Mouse (Mus musculus): Measurements from ENCODE around the gene Plcg1. TPM values are rescaled to one million over a fixed set of nuclear protein-coding genes. Genes with fewer than 3 reads are reported as not detected.

The Plcg1 gene
- polyA plus RNA-seq, 1 experiment: 237 TPM

DNA sequence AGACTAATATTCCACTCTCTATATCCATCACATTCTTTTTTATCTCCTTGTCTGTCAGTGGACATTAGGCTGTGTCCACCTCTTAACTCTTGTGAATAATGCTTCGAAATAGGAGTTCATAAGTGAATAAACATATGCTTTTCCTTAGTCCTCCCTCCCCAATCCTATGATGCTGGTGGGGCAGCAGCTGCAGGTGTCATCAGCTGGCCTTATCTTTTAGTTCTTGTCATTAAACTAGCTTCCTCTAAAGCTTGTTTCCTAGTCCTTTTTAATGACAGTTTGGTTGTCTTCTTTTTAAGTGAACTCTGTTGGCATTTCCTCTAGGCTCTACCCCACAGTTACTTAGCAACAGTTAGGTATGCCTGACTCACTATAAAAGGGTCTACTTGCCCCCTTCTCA, 57.9 kb downstream of the Plcg1 start:
- TF ChIP-seq CTCF (IDR thresholded peaks at IDR 0.05; ENCODE audit: borderline replicate concordance, control insufficient read depth, extremely low read depth, insufficient read depth, low read length, poor library complexity) (no peak), POLR2A (IDR thresholded peaks at IDR 0.05; ENCODE audit: control insufficient read depth, extremely low read depth, insufficient read depth, low read length, poor library complexity) (no peak)
- Histone ChIP-seq H3K27ac (ENCODE audit: control insufficient read depth, insufficient read depth, low read length) (no peak overlapping the region), H3K4me1 (replicated peaks; ENCODE audit: control insufficient read depth, insufficient read depth, low read length) (no peaks in the 10 kb centered on the region), H3K36me3 (ENCODE audit: control insufficient read depth, insufficient read depth, low read length) (no peaks in the 10 kb centered on the region), H3K27me3 (ENCODE audit: control insufficient read depth, insufficient read depth, low read length) (no peaks in the 10 kb centered on the region), H3K4me3 (ENCODE audit: control insufficient read depth, insufficient read depth, low read length) (no peak overlapping the region)
- WGBS: 94% methylated on average over 1 of the region's 1 CpGs
- DNase-seq: no peak

- no peaks in the 10 kb centered on the region for H3K36me3 ChIP-seq (ENCODE audit: control insufficient read depth, insufficient read depth, low read length)
- no peak for DNase-seq
- H3K27me3 ChIP-seq (ENCODE audit: control insufficient read depth, insufficient read depth, low read length): no peaks in the 10 kb centered on the region
- H3K4me1 ChIP-seq (replicated peaks; ENCODE audit: control insufficient read depth, insufficient read depth, low read length): no peaks in the 10 kb centered on the region
- no peak overlapping the region for H3K4me3 ChIP-seq (ENCODE audit: control insufficient read depth, insufficient read depth, low read length)
- no peak for TF ChIP-seq POLR2A (IDR thresholded peaks at IDR 0.05; ENCODE audit: control insufficient read depth, extremely low read depth, insufficient read depth, low read length, poor library complexity)
- no peak for TF ChIP-seq CTCF (IDR thresholded peaks at IDR 0.05; ENCODE audit: borderline replicate concordance, control insufficient read depth, extremely low read depth, insufficient read depth, low read length, poor library complexity)
- no peak overlapping the region for H3K27ac ChIP-seq (ENCODE audit: control insufficient read depth, insufficient read depth, low read length)
These were observed 58.6 kb downstream of the Plcg1 start for GRCm38 (mm10) chr2:160789741-160790140.

GRCm38 (mm10) chr2:160793117-160793516, 62.0 kb downstream of the Plcg1 start:
- no peak for DNase-seq
- Histone ChIP-seq H3K27me3 (ENCODE audit: control insufficient read depth, insufficient read depth, low read length) (no peaks in the 10 kb centered on the region), H3K36me3 (ENCODE audit: control insufficient read depth, insufficient read depth, low read length) (no peaks in the 10 kb centered on the region), H3K4me3 (ENCODE audit: control insufficient read depth, insufficient read depth, low read length) (no peak overlapping the region), H3K27ac (ENCODE audit: control insufficient read depth, insufficient read depth, low read length) (no peak overlapping the region), H3K4me1 (replicated peaks; ENCODE audit: control insufficient read depth, insufficient read depth, low read length) (peaks cover 3% of the 10 kb centered on the region)
- 31% methylated on average over 2 of the region's 2 CpGs for WGBS
- no peak for TF ChIP-seq POLR2A (IDR thresholded peaks at IDR 0.05; ENCODE audit: control insufficient read depth, extremely low read depth, insufficient read depth, low read length, poor library complexity)
- no peak for TF ChIP-seq CTCF (IDR thresholded peaks at IDR 0.05; ENCODE audit: borderline replicate concordance, control insufficient read depth, extremely low read depth, insufficient read depth, low read length, poor library complexity)

DNA sequence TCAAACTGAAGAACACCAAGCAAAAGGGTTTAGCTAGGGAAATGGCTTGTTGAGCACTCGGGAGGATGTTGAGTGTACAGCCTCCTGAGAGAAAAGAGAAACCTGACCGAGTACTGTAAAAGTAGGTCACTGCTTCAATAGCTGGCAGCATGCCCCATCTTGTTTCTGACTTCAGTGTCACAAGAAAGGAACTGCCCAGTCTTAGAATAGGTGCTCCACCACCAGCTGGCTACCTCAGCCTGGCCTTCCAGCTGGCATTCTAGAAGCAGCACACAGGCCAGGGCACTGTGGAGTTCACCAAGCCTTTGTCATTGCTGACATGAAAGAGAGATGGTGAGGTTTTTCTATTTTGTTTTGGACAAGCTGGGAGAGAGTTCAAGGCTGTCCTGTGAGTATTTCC, 65.9 kb downstream of the Plcg1 start:
- Histone ChIP-seq H3K4me3 (ENCODE audit: control insufficient read depth, insufficient read depth, low read length) (no peak overlapping the region), H3K36me3 (ENCODE audit: control insufficient read depth, insufficient read depth, low read length) (no peaks in the 10 kb centered on the region), H3K27ac (ENCODE audit: control insufficient read depth, insufficient read depth, low read length) (peak overlapping the region; percentile 28; the same call in 1 of the 2 replicates), H3K27me3 (ENCODE audit: control insufficient read depth, insufficient read depth, low read length) (no peaks in the 10 kb centered on the region), H3K4me1 (replicated peaks; ENCODE audit: control insufficient read depth, insufficient read depth, low read length) (peaks cover 3% of the 10 kb centered on the region)
- WGBS: 27% methylated on average over 2 of the region's 2 CpGs
- TF ChIP-seq POLR2A (IDR thresholded peaks at IDR 0.05; ENCODE audit: control insufficient read depth, extremely low read depth, insufficient read depth, low read length, poor library complexity) (no peak), CTCF (IDR thresholded peaks at IDR 0.05; ENCODE audit: borderline replicate concordance, control insufficient read depth, extremely low read depth, insufficient read depth, low read length, poor library complexity) (no peak)
- peak; percentile 13 for DNase-seq

GRCm38 (mm10) chr2:160798206-160798605, 67.1 kb downstream of the Plcg1 start:
- Histone ChIP-seq H3K27ac (ENCODE audit: control insufficient read depth, insufficient read depth, low read length) (no peak overlapping the region), H3K4me3 (ENCODE audit: control insufficient read depth, insufficient read depth, low read length) (no peak overlapping the region), H3K27me3 (ENCODE audit: control insufficient read depth, insufficient read depth, low read length) (no peaks in the 10 kb centered on the region), H3K36me3 (ENCODE audit: control insufficient read depth, insufficient read depth, low read length) (no peaks in the 10 kb centered on the region), H3K4me1 (replicated peaks; ENCODE audit: control insufficient read depth, insufficient read depth, low read length) (peaks cover 3% of the 10 kb centered on the region)
- no peak for TF ChIP-seq CTCF (IDR thresholded peaks at IDR 0.05; ENCODE audit: borderline replicate concordance, control insufficient read depth, extremely low read depth, insufficient read depth, low read length, poor library complexity)
- TF ChIP-seq POLR2A (IDR thresholded peaks at IDR 0.05; ENCODE audit: control insufficient read depth, extremely low read depth, insufficient read depth, low read length, poor library complexity): no peak
- WGBS: 93% methylated on average over 1 of the region's 1 CpGs
- no peak for DNase-seq

DNA sequence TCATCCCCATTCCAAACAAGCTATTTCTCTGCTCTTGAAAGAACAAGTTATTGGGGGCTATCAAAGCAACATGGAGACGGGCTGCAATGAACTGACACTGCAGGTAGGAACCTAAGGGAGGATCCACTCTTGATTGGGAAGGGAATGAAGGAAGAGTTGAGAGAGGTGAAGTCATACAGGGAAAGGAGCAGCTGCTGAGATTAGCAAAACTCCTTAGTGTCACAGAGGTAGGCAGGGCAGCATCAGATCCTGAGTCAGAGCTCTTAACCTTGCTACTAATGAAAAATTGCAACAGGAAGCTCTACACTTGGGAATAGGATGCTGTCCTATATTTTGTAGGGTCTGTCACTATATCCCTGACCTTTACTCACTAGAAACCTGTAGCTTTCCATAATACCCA, 69.9 kb downstream of the Plcg1 start:
- Histone ChIP-seq H3K27ac (ENCODE audit: control insufficient read depth, insufficient read depth, low read length) (no peak overlapping the region), H3K36me3 (ENCODE audit: control insufficient read depth, insufficient read depth, low read length) (no peaks in the 10 kb centered on the region), H3K4me3 (ENCODE audit: control insufficient read depth, insufficient read depth, low read length) (no peak overlapping the region), H3K27me3 (ENCODE audit: control insufficient read depth, insufficient read depth, low read length) (no peaks in the 10 kb centered on the region), H3K4me1 (replicated peaks; ENCODE audit: control insufficient read depth, insufficient read depth, low read length) (peaks cover 3% of the 10 kb centered on the region)
- DNase-seq: no peak
- WGBS: 97% methylated on average over 1 of the region's 1 CpGs
- TF ChIP-seq POLR2A (IDR thresholded peaks at IDR 0.05; ENCODE audit: control insufficient read depth, extremely low read depth, insufficient read depth, low read length, poor library complexity) (no peak), CTCF (IDR thresholded peaks at IDR 0.05; ENCODE audit: borderline replicate concordance, control insufficient read depth, extremely low read depth, insufficient read depth, low read length, poor library complexity) (no peak)

GRCm38 (mm10) chr2:160802326-160802725, 71.2 kb downstream of the Plcg1 start:
- TF ChIP-seq CTCF (IDR thresholded peaks at IDR 0.05; ENCODE audit: borderline replicate concordance, control insufficient read depth, extremely low read depth, insufficient read depth, low read length, poor library complexity) (no peak), POLR2A (IDR thresholded peaks at IDR 0.05; ENCODE audit: control insufficient read depth, extremely low read depth, insufficient read depth, low read length, poor library complexity) (no peak)
- Histone ChIP-seq H3K4me3 (ENCODE audit: control insufficient read depth, insufficient read depth, low read length) (no peak overlapping the region), H3K27ac (ENCODE audit: control insufficient read depth, insufficient read depth, low read length) (no peak overlapping the region), H3K27me3 (ENCODE audit: control insufficient read depth, insufficient read depth, low read length) (no peaks in the 10 kb centered on the region), H3K4me1 (replicated peaks; ENCODE audit: control insufficient read depth, insufficient read depth, low read length) (no peaks in the 10 kb centered on the region), H3K36me3 (ENCODE audit: control insufficient read depth, insufficient read depth, low read length) (no peaks in the 10 kb centered on the region)
- DNase-seq: no peak
- 96% methylated on average over 3 of the region's 3 CpGs for WGBS

Measured in thymus, adult 2 months (tissue).